Comparison of ENCODE assay signal across 11 mouse cellular contexts in genomic region chr2:122086446-122086845, GRCm38 (mm10). TPM values are rescaled to one million over a fixed set of nuclear protein-coding genes. Genes with fewer than 3 reads are reported as not detected.
DNase-seq lines count a peak whose midpoint lies in the region; ATAC-seq and TF ChIP-seq lines count a peak whose summit lies in the region.
"Had no signal": no experiment of that assay in that cellular context is flagged by ENCODE, and none has a peak within 500 bp of the region (broad histone marks: within the 10 kb centered on the region; RNA-seq: fewer than 3 reads in every experiment).

No protein-coding gene starts in this region.

- ATAC-seq in intestine, embryonic 16.5 days, result peak; percentile 31; the same call in 1 of the 2 replicates
- peak; percentile 65; the same call in 1 of the 2 replicates for ATAC-seq in stomach, embryonic 16.5 days (ENCODE audit: insufficient read depth, low FRiP score)

- peak; percentile 35 for DNase-seq in heart, adult 8-10 months (ENCODE audit: low spot score)
- DNase-seq in heart, embryonic 10.5 days (ENCODE audit: low spot score), result no peak
- DNase-seq in testis, postnatal 14 days (ENCODE audit: low spot score), result no peak
- DNase-seq in cerebellum, postnatal 36 days, result no peak
- no peak for DNase-seq in layer of hippocampus, adult 9-11 months
- DNase-seq: liver; retina, postnatal 1 day had no signal

- no peaks in the 10 kb centered on the region for H3K9me3 ChIP-seq in heart, embryonic 10.5 days
- H3K9me3 ChIP-seq in intestine, embryonic 16.5 days (ENCODE audit: control insufficient read depth, low read length), result no peaks in the 10 kb centered on the region
- H3K9me3 ChIP-seq in stomach, embryonic 16.5 days (replicated peaks; ENCODE audit: control insufficient read depth, low read length), result no peaks in the 10 kb centered on the region

- no peak overlapping the region for H3K27ac ChIP-seq in heart, embryonic 10.5 days
- no peak overlapping the region for H3K27ac ChIP-seq in testis, adult 2 months (ENCODE audit: control insufficient read depth, insufficient read depth, low read depth, low read length)
- peak overlapping the region; percentile 30; the same call in 1 of the 2 replicates for H3K27ac ChIP-seq in intestine, embryonic 16.5 days (ENCODE audit: low read length)
- peak overlapping the region; percentile 53 for H3K27ac ChIP-seq in stomach, embryonic 16.5 days (ENCODE audit: low read length)
- H3K27ac ChIP-seq: heart, adult 2 months had no signal

- TF ChIP-seq POLR2A in testis, adult 2 months (IDR thresholded peaks at IDR 0.05; ENCODE audit: control insufficient read depth, low read depth, low read length), result no peak

- TF ChIP-seq CTCF in testis, adult 2 months (IDR thresholded peaks at IDR 0.05; ENCODE audit: control insufficient read depth, insufficient read depth, insufficient replicate concordance, low read depth, low read length), result no peak

- no peak overlapping the region for H3K4me3 ChIP-seq in heart, embryonic 10.5 days
- H3K4me3 ChIP-seq in testis, adult 2 months (ENCODE audit: control insufficient read depth, low read depth, low read length), result peak overlapping the region; percentile 81; the same call in 1 of the 2 replicates
- no peak overlapping the region for H3K4me3 ChIP-seq in intestine, embryonic 16.5 days (ENCODE audit: low read length)
- no peak overlapping the region for H3K4me3 ChIP-seq in stomach, embryonic 16.5 days (replicated peaks; ENCODE audit: low read length)
- H3K4me3 ChIP-seq: heart, adult 2 months had no signal

- no peaks in the 10 kb centered on the region for H3K27me3 ChIP-seq in heart, embryonic 10.5 days (ENCODE audit: insufficient read depth, poor library complexity, severe bottlenecking)
- no peaks in the 10 kb centered on the region for H3K27me3 ChIP-seq in testis, adult 2 months (ENCODE audit: control insufficient read depth, insufficient read depth, low read length)
- no peaks in the 10 kb centered on the region for H3K27me3 ChIP-seq in intestine, embryonic 16.5 days (replicated peaks; ENCODE audit: control insufficient read depth, insufficient read depth, low read length)
- no peaks in the 10 kb centered on the region for H3K27me3 ChIP-seq in stomach, embryonic 16.5 days (ENCODE audit: control insufficient read depth, insufficient read depth, low read length)

- no peaks in the 10 kb centered on the region for H3K4me1 ChIP-seq in heart, embryonic 10.5 days
- no peaks in the 10 kb centered on the region for H3K4me1 ChIP-seq in testis, adult 2 months (ENCODE audit: control insufficient read depth, insufficient read depth, low read length)
- peaks cover 8% of the 10 kb centered on the region for H3K4me1 ChIP-seq in intestine, embryonic 16.5 days (ENCODE audit: control insufficient read depth, insufficient read depth, low read length)
- peaks cover 12% of the 10 kb centered on the region; the same call in 1 of the 2 replicates for H3K4me1 ChIP-seq in stomach, embryonic 16.5 days (ENCODE audit: control insufficient read depth, insufficient read depth, low read length)

- H3K9ac ChIP-seq in intestine, embryonic 16.5 days (ENCODE audit: low read depth, low read length), result no peak overlapping the region
- no peak overlapping the region for H3K9ac ChIP-seq in stomach, embryonic 16.5 days (ENCODE audit: low read length)

- peaks cover 78% of the 10 kb centered on the region for H3K36me3 ChIP-seq in heart, embryonic 10.5 days
- H3K36me3 ChIP-seq in testis, adult 2 months (ENCODE audit: control insufficient read depth, insufficient read depth, low read length), result no peaks in the 10 kb centered on the region; the same call in none of the 2 replicates
- H3K36me3 ChIP-seq in intestine, embryonic 16.5 days (ENCODE audit: control insufficient read depth, insufficient read depth, low read length), result peaks cover 6% of the 10 kb centered on the region
- H3K36me3 ChIP-seq in stomach, embryonic 16.5 days (ENCODE audit: control insufficient read depth, insufficient read depth, low read length), result peaks cover 16% of the 10 kb centered on the region

- H3K4me2 ChIP-seq in intestine, embryonic 16.5 days (ENCODE audit: low read depth, low read length), result no peak overlapping the region
- H3K4me2 ChIP-seq in stomach, embryonic 16.5 days (ENCODE audit: low read depth, low read length), result no peak overlapping the region

- WGBS in heart, embryonic 10.5 days, result 76% methylated on average over 4 of the region's 4 CpGs
- WGBS in intestine, embryonic 16.5 days, result 51% methylated on average over 4 of the region's 4 CpGs
- WGBS in stomach, embryonic 16.5 days, result 47% methylated on average over 4 of the region's 4 CpGs

RNA-seq across cellular contexts. Expression of gene Spg11, which starts 31.7 kb away (rescaled TPM):
- total RNA-seq in heart, adult 8-10 months (2022), result 10 to 100 TPM; 10.8 to 11.7 (median 11.6) TPM
- polyA plus RNA-seq in heart, embryonic 10.5 days (2016; fragmentation: Nextera tagmentation; extraction: Ambion mirVana), result 8.2 and 8.8 TPM in 2 replicates
- 6.4 and 8.0 TPM in 2 replicates for polyA plus RNA-seq in testis, adult 2 months (2012; rRNA removed)
- 7.0 and 7.6 TPM in 2 replicates for polyA plus RNA-seq in intestine, embryonic 16.5 days (2015; fragmentation: Nextera tagmentation; extraction: Ambion mirVana)
- polyA plus RNA-seq in stomach, embryonic 16.5 days (2015; fragmentation: Nextera tagmentation; extraction: Ambion mirVana), result 8.8 and 9.7 TPM in 2 replicates

RNA-seq across cellular contexts. Expression of gene Eif3j1, which starts 58.1 kb away (rescaled TPM):
- total RNA-seq in heart, adult 8-10 months (2022), result 10 to 100 TPM; 22.2 to 24.9 (median 23.2) TPM
- 13.2 and 16.2 TPM in 2 replicates for polyA plus RNA-seq in heart, embryonic 10.5 days (2016; fragmentation: Nextera tagmentation; extraction: Ambion mirVana)
- polyA plus RNA-seq in testis, adult 2 months (2012; rRNA removed), result 8.9 and 9.4 TPM in 2 replicates
- 9.4 and 10.3 TPM in 2 replicates for polyA plus RNA-seq in intestine, embryonic 16.5 days (2015; fragmentation: Nextera tagmentation; extraction: Ambion mirVana)
- polyA plus RNA-seq in stomach, embryonic 16.5 days (2015; fragmentation: Nextera tagmentation; extraction: Ambion mirVana), result 8.9 and 9.5 TPM in 2 replicates

Comparison
In these comparisons a context has a peak if more than half of its experiments do, and no peak if none do; other contexts are left out.
1. H3K27ac ChIP-seq: peak in intestine, embryonic 16.5 days (single experiment) and stomach, embryonic 16.5 days (single experiment); none in heart, embryonic 10.5 days (single experiment) and testis, adult 2 months (single experiment).